Mouse (Mus musculus) kidney, postnatal 0 days (tissue): Measurements from ENCODE around the gene Umps. TPM values are rescaled to one million over a fixed set of nuclear protein-coding genes. Genes with fewer than 3 reads are reported as not detected.
A peak's percentile ranks its signal among the peaks of the same experiment; 100 is the strongest.

Source experiments
- ATAC-seq: fragments of 200-750 bp; cut with Nextera tagmentation; replicated peaks from 2 replicates; pipeline ENCODE4 v1.8.0; 2017; ENCODE audit warnings: low read depth, moderate number of reproducible peaks, moderate TSS enrichment, moderate library complexity; ENCODE audit not compliant: low FRiP score
- DNase-seq: peaks from one replicate; pipeline ENCODE4 v3.0.0-alpha.2; 2016; ENCODE audit warnings: low spot score
- H3K27ac ChIP-seq: fragments of 300-500 bp; sonication (generic); 2 replicates; pipeline ENCODE4 v1.5.1; 2014; ENCODE audit warnings: mild to moderate bottlenecking
- H3K27me3 ChIP-seq: fragments of 300-500 bp; sonication (generic); 2 replicates; pipeline ENCODE4 v1.6.1; 2014; ENCODE audit warnings: low read length, mixed read lengths; ENCODE audit not compliant: insufficient read depth
- H3K36me3 ChIP-seq: fragments of 300-500 bp; sonication (generic); 2 replicates; pipeline ENCODE4 v1.6.1; 2014; ENCODE audit warnings: low read length, mixed read lengths; ENCODE audit not compliant: insufficient read depth
- H3K4me1 ChIP-seq: fragments of 300-500 bp; sonication (generic); replicated peaks from 2 replicates; pipeline ENCODE4 v1.6.1; 2014; ENCODE audit warnings: antibody characterized with exemption, low read length, mixed read lengths; ENCODE audit not compliant: insufficient read depth
- H3K4me2 ChIP-seq: fragments of 300-500 bp; sonication (generic); 2 replicates; pipeline ENCODE4 v1.6.1; 2014; ENCODE audit warnings: mild to moderate bottlenecking, low read length, moderate library complexity, mixed read lengths
- H3K4me3 ChIP-seq: fragments of 300-500 bp; sonication (generic); replicated peaks from 2 replicates; pipeline ENCODE4 v1.5.1; 2014; ENCODE audit warnings: low read depth, low read length
- H3K9ac ChIP-seq: fragments of 300-500 bp; sonication (generic); 2 replicates; pipeline ENCODE4 v1.6.1; 2014; ENCODE audit warnings: low read depth, low read length
- H3K9me3 ChIP-seq: fragments of 300-500 bp; sonication (generic); replicated peaks from 2 replicates; pipeline ENCODE4 v1.6.1; 2016; ENCODE audit warnings: low read length, inconsistent platforms, mixed read lengths
- CTCF ChIP-seq: IDR thresholded peaks from 2 replicates; pipeline ENCODE4 v1.5.1; 2016; ENCODE audit warnings: antibody characterized with exemption, low read depth, mild to moderate bottlenecking, moderate library complexity
- WGBS: fragments of 180-500 bp; shearing (Covaris S2); extraction: QIAGEN DNeasy Blood & Tissue Kit; methylation state at CpG from one replicate; pipeline ENCODE4 v1.1.7; 2014; 5-methylcytosine and 5-hydroxymethylcytosine counted together
- polyA plus RNA-seq: library from polyadenylated mRNA; unstranded; fragments of >200 nt; fragmentation: Nextera tagmentation; extraction: Ambion mirVana; gene quantifications from 2 replicates; pipeline ENCODE4 v1.2.1, GENCODE M21; 2015

Gene Umps
- polyA plus RNA-seq: 37.9 and 41.7 TPM in 2 replicates

- H3K27me3 ChIP-seq: no peaks in the 10 kb centered on the region
- no peaks in the 10 kb centered on the region for H3K9me3 ChIP-seq
- H3K9ac ChIP-seq: peak within 1 kb of the TSS; percentile 74
- peak; percentile 91 for DNase-seq
- WGBS: 1% methylated on average over 44 of the region's 44 CpGs
- TF ChIP-seq CTCF: no peak
- H3K4me1 ChIP-seq: 0 out of 2 replicates have a peak, but pooled peaks cover 9% of the 10 kb centered on the region
- peak within 1 kb of the TSS; percentile 89 for H3K4me2 ChIP-seq
- ATAC-seq: peak; percentile 78
- peaks cover 16% of the 10 kb centered on the region; the same call in 1 of the 2 replicates for H3K36me3 ChIP-seq
- peak within 1 kb of the TSS; percentile 72 for H3K4me3 ChIP-seq
- H3K27ac ChIP-seq: peak within 1 kb of the TSS; percentile 70
Measured at GRCm38 (mm10) chr16:33966538-33967282, at the start of gene Umps. Umps (minus strand) TSS chr16:33967038.

DNA sequence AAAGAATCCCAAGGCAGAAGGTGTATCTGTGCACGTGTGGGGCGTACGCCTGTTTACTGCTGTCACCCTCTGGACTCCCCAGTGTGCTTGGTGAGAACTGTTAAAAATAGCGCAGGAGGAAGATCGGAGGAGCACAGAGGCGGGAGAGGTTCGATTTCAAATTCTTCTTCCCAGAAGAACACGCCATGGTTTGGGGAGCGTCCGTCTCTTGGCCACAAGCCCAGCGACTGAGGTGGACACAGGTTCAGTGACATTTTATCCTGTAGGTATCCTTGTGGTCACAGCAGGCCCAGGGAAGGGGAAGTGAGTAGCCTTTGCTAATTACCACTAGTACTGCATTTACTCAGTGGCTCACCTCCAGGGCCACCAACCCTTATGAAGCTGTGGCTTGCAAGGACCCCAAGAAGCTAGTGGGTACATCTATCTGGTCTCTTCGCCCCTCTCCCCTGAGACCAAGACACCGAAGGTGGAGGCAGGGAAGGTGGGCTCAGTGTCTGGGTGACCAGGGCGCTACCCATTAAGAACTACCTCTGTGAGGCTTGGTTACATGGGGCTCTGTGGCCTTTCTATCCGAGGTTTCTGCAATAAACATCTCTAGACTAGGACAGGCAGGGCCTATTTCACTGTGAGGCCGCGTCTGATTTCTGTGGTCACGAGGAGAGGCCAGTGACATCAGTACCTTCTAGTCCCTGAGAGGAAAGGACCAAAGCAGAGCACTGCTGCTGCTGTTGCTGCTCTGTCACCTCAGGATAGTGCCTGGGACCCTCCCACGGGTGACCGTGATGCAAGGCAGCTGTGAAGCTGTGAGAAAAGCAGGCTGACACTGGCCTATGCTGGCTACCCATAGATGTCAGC lies 45.4 kb upstream of the Umps start:
- Histone ChIP-seq H3K27me3 (no peaks in the 10 kb centered on the region), H3K4me2 (no peak overlapping the region), H3K4me3 (no peak overlapping the region), H3K9me3 (no peaks in the 10 kb centered on the region), H3K9ac (no peak overlapping the region), H3K27ac (no peak overlapping the region), H3K36me3 (peaks cover 13% of the 10 kb centered on the region; the same call in 1 of the 2 replicates), H3K4me1 (no peaks in the 10 kb centered on the region)
- 80% methylated on average over 20 of the region's 20 CpGs for WGBS
- no peak for DNase-seq
- no peak for ATAC-seq
- TF ChIP-seq CTCF: no peak

GRCm38 (mm10) chr16:34009567-34009966 lies 42.7 kb upstream of the Umps start:
- DNase-seq (no peak), ATAC-seq (no peak)
- Histone ChIP-seq H3K4me2 (no peak overlapping the region), H3K4me3 (no peak overlapping the region), H3K27ac (no peak overlapping the region), H3K9ac (no peak overlapping the region), H3K9me3 (no peaks in the 10 kb centered on the region), H3K4me1 (peaks cover 7% of the 10 kb centered on the region; the same call in 1 of the 2 replicates), H3K36me3 (peaks cover 7% of the 10 kb centered on the region; the same call in 1 of the 2 replicates), H3K27me3 (no peaks in the 10 kb centered on the region)
- 97% methylated on average over 2 of the region's 2 CpGs for WGBS
- peak; percentile 21; the same call in 1 of the 2 replicates for TF ChIP-seq CTCF

GRCm38 (mm10) chr16:34005986-34006385 lies 39.1 kb upstream of the Umps start:
- no peaks in the 10 kb centered on the region for H3K27me3 ChIP-seq
- no peak overlapping the region for H3K4me2 ChIP-seq
- no peak overlapping the region for H3K4me3 ChIP-seq
- TF ChIP-seq CTCF: no peak
- no peak for ATAC-seq
- WGBS: 87% methylated on average over 3 of the region's 3 CpGs
- no peaks in the 10 kb centered on the region for H3K9me3 ChIP-seq
- DNase-seq: no peak
- H3K9ac ChIP-seq: no peak overlapping the region
- peaks cover 10% of the 10 kb centered on the region; the same call in 1 of the 2 replicates for H3K4me1 ChIP-seq
- no peaks in the 10 kb centered on the region for H3K36me3 ChIP-seq
- H3K27ac ChIP-seq: no peak overlapping the region

GRCm38 (mm10) chr16:34004128-34004578 lies 37.3 kb upstream of the Umps start:
- Histone ChIP-seq H3K4me1 (peaks cover 10% of the 10 kb centered on the region; the same call in 1 of the 2 replicates), H3K4me2 (no peak overlapping the region), H3K27me3 (no peaks in the 10 kb centered on the region), H3K9ac (no peak overlapping the region), H3K9me3 (no peaks in the 10 kb centered on the region), H3K27ac (no peak overlapping the region), H3K36me3 (no peaks in the 10 kb centered on the region), H3K4me3 (no peak overlapping the region)
- no peak for TF ChIP-seq CTCF
- peak; percentile 79 for DNase-seq
- WGBS: 44% methylated on average over 4 of the region's 4 CpGs
- no peak for ATAC-seq

GRCm38 (mm10) chr16:34003566-34004127 lies 36.8 kb upstream of the Umps start:
- Histone ChIP-seq H3K36me3 (no peaks in the 10 kb centered on the region), H3K27ac (no peak overlapping the region), H3K9ac (no peak overlapping the region), H3K4me1 (peaks cover 10% of the 10 kb centered on the region; the same call in 1 of the 2 replicates), H3K4me3 (no peak overlapping the region), H3K9me3 (no peaks in the 10 kb centered on the region), H3K4me2 (no peak overlapping the region), H3K27me3 (no peaks in the 10 kb centered on the region)
- no peak for TF ChIP-seq CTCF
- DNase-seq (no peak), ATAC-seq (no peak)
- WGBS: 60% methylated on average over 10 of the region's 10 CpGs
